Mouse (Mus musculus) lung, adult 2 months (tissue): ENCODE data around the gene Olfr411. TPM values are rescaled to one million over a fixed set of nuclear protein-coding genes. Genes with fewer than 3 reads are reported as not detected.

Experiments used
- DNase-seq: peaks from one replicate; pipeline ENCODE4 v3.0.0; 2022
- H3K4me1 ChIP-seq: fragments of 200-500 bp; 2 replicates; pipeline ENCODE4 v1.6.1; 2011; ENCODE audit warnings: low read length; ENCODE audit not compliant: control insufficient read depth, insufficient read depth
- H3K4me3 ChIP-seq: fragments of 200-500 bp; replicated peaks from 2 replicates; pipeline ENCODE3; 2011; ENCODE audit warnings: low read depth, mild to moderate bottlenecking, control low read depth, low read length; ENCODE audit errors: extremely low read depth
- CTCF ChIP-seq: fragments of 200-500 bp; IDR thresholded peaks from 2 replicates; pipeline ENCODE4 v1.5.1; 2011; ENCODE audit warnings: mild to moderate bottlenecking, low read length, control low read depth; ENCODE audit not compliant: insufficient read depth
- POLR2A ChIP-seq: fragments of 200-500 bp; IDR thresholded peaks from 2 replicates; pipeline ENCODE4 v1.6.1; 2011; ENCODE audit warnings: low read depth, mild to moderate bottlenecking, control low read depth, low read length, borderline replicate concordance; ENCODE audit errors: extremely low read depth
- WGBS: fragments of 180-500 bp; shearing (Covaris S2); methylation state at CpG from one replicate; pipeline ENCODE4 v1.1.7; 2018; 5-methylcytosine and 5-hydroxymethylcytosine counted together
- polyA plus RNA-seq: library from polyadenylated mRNA; depleted of rRNA; stranded (reverse); fragments of >200 nt; gene quantifications from 2 replicates; pipeline ENCODE4 v1.2.3, GENCODE M21; 2012; rRNA removed

Gene Olfr411
- polyA plus RNA-seq, 1 experiment = not detected

DNA sequence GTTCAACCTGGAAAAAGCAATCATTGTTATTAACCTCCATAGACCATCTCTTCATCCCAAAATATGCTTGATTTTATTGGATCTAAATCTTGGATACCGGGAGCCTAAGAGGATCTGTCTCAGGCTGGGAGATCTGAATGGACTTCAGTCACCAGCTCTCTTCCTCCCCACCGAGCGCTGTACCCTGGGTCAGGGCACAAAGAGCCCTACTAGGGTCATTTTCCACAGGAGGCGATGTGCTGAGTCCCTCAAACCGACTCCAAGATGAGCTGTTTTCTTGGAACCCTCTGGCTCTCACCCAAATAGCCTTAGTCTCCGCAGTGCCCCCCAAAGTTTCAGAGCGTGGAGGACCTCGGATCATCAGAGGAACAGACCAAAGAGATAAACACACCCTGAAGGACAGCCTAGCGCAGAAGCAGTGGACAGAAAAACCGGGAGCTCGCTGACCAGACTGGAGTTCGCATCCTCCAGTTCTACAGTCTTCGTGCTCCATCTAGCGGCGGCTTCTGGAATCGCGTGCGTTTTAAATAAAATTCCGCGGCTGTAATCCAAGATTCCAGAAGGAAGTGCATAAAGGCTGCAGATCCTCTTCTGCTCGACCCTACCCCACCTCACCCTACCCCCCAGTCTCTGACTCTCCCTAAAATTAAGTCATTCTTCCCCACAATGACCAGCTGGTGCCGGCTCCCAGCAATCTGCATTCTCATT, 19.1 kb upstream of the Olfr411 start:
- DNase-seq = peak; percentile 72
- Histone ChIP-seq H3K4me1 (no peaks in the 10 kb centered on the region), H3K4me3 (no peak overlapping the region)
- 12% methylated on average over 22 of the region's 22 CpGs for WGBS
- peak; percentile 84 for TF ChIP-seq CTCF
- no peak for TF ChIP-seq POLR2A

DNA sequence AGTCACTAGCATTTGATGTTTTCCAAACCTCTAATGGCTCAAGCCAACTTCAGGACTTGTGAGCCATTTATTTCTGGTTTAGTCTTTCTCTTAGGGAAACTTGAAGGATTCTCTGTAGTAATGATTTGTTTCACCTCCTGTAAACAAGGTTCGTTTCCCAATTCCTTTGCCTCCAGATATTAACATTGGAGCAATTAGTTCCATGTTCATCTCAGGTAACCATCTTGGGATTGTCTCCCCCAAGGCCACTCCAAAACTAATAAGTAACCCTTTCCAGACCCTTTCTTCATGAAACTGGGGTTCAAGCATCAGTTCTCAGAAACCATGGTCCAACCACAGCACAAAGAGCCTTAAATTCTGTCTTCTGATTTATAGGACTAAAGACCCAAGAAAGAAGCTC, 9.3 kb upstream of the Olfr411 start, which contains the start of gene Olfr412:
Gene Olfr412 (plus strand): TSS at position 301 of the 400 bp plus-strand sequence.
- WGBS = 66% methylated on average over 1 of the region's 1 CpGs
- no peak for DNase-seq
- Histone ChIP-seq H3K4me3 (no peak within 1 kb of the TSS), H3K4me1 (no peaks in the 10 kb centered on the region)
- no peak for TF ChIP-seq CTCF
- no peak for TF ChIP-seq POLR2A

DNA sequence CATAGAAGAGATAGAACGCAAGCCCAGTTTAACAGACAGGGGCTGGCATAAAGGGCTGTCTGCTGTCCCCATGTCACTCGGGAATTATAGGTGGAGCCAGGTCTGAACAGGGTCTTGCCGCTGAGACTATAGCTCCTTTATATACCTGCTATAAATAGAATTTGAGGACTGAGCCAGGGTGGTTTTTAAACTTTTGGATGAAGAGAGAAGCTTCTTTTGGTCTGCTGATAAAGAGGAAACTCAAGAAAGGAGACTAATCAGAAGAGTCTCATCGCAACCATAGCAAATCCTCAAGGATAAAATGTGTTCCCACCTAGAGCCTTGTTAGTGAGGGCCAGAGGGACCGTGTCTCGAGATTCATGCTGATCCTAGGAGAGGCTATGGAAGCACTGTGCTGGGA, 14.5 kb downstream of the Olfr411 start, which contains the start of gene Olfr410:
Gene Olfr410 (minus strand): TSS at position 101 of the 400 bp plus-strand sequence.
- DNase-seq = no peak
- WGBS = 78% methylated on average over 6 of the region's 6 CpGs
- TF ChIP-seq POLR2A = no peak
- TF ChIP-seq CTCF = no peak
- H3K4me3 ChIP-seq = no peak within 1 kb of the TSS
- H3K4me1 ChIP-seq = no peaks in the 10 kb centered on the region

DNA sequence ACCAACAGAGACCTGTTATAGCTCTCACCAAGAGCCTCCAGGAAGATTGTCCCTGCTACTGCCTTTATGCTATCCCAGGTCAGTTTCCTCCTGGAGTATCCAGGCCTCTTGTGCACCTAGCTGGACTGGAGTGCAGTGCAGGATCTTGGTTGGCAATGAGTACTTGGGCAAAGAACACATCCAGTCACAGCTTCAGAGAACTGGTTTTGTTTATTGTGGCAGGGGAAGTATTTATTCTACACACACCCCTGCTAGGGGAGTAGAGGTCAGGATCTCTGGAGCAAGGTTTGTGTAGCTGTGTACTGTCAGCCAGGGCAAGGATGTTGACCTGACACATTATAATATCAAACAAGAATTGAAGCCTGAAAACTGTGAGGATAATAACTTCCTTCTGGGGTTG, 23.7 kb downstream of the Olfr411 start:
- DNase-seq = no peak
- Histone ChIP-seq H3K4me3 (no peak overlapping the region), H3K4me1 (no peaks in the 10 kb centered on the region)
- TF ChIP-seq POLR2A = no peak
- no peak for TF ChIP-seq CTCF

DNA sequence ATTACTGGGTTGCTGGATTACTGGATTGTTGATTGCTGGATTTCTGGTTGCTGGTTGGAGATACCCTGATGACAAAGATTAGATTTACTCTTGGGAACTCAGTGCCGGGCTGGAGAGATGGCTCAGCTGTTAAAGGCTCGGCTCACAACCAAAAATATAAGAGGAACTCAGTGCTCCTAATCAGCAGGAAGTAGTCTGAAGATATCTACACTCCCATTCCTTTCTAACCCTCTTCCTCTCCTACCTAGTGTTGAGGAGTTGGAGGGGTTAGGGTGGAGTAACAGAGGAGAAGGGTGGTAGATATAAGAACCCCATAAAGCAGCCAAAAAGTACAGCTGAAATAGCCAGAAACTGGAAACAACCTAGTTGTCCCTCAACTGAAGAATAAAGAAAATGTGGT, 26.4 kb downstream of the Olfr411 start:
- WGBS = 55% methylated on average over 2 of the region's 2 CpGs
- no peak for TF ChIP-seq CTCF
- no peak for TF ChIP-seq POLR2A
- Histone ChIP-seq H3K4me1 (no peaks in the 10 kb centered on the region), H3K4me3 (no peak overlapping the region)
- no peak for DNase-seq

Other genes starting within 250 kb of the Olfr411 start
- gene Olfr401, start 238.9 kb downstream of the Olfr411 start, polyA plus RNA-seq = not detected in 2 replicates
- gene Olfr402, start 199.1 kb downstream of the Olfr411 start, polyA plus RNA-seq = not detected in 2 replicates
- not detected in 2 replicates for gene Olfr403, start 166.4 kb downstream of the Olfr411 start, polyA plus RNA-seq
- gene Olfr43, start 141.3 kb downstream of the Olfr411 start, polyA plus RNA-seq = not detected in 2 replicates
- not detected in 2 replicates for gene Olfr406, start 92.8 kb downstream of the Olfr411 start, polyA plus RNA-seq
- gene Olfr59, start 68.9 kb downstream of the Olfr411 start, polyA plus RNA-seq = not detected in 2 replicates
- not detected in 2 replicates for gene Olfr410, start 14.6 kb downstream of the Olfr411 start, polyA plus RNA-seq
- not detected in 2 replicates for gene Olfr412, start 9.4 kb upstream of the Olfr411 start, polyA plus RNA-seq